Mouse (Mus musculus) kidney, postnatal 10 days (tissue): ENCODE data around the gene Ccdc63.
A peak's percentile ranks its signal among the peaks of the same experiment; 100 is the strongest.
"Not testable (repeated sequence)": the region's sequence is repeated elsewhere in the genome, so short reads cannot be mapped to it uniquely, and the experiment has no call there.

Experiments
- DNase-seq: peaks from one replicate; pipeline ENCODE4 v3.0.0; 2021; ENCODE audit warnings: mixed read lengths

Ccdc63 gene

DNA sequence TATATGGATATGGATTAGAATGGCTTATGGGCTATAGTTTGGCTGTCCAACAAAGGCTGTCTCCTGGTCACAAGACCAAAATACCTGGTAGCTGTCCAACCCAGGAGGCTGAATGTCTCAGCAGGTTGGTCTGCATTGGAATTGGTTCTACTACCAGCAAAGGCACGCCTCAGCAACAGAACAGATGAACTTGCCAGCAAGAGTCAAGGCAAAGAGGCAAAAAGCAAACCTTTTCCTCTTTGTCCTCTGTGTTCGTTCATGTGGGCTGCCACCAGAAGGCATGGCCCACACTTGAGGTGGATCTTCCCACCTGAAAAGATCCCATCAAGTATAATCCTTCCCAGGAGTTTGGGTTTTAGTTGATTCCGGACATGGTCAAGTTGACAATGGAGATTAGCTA is at the start of gene Ccdc63:
TSS of gene Ccdc63 (minus strand) at position 101 of the 400 bp plus-strand sequence.
- DNase-seq = no peak

DNA sequence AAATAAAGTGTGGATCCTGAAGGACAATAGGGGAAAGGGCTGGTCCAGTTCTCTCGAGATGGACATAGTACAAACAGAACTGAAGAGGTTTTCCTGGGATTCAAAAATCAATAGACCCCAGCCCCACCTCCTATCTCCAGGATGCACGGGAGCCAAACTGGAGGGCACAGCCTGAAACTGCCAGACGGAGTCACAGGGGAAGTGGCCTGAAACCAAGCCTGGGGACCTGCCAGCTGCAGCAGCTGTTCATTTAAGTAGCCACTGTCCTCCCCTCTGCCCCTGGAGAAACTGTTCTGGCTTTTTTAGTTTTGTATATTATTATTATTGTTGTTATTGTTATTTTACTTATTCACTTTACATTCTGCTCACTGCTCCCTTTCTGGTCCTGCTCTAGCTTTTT is 48.5 kb upstream of the Ccdc63 start:
- DNase-seq = no peak

DNA sequence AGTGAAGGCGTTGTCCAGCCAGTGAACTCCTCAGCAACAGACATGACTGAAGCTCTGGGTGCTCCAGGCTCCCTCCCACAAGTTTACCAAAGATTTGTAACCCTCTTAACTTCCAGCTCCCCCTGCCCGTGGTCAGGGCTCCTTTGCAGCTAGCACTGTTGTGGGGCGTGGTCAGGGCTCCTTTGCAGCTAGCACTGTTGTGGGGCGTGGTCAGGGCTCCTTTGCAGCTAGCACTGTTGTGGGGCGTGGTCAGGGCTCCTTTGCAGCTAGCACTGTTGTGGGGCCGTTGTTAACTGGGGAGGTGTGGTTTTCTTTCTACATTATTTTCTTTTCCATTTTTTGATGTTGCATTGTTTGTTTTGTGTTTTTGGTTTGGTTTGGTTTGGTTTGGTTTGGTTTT is 44.2 kb upstream of the Ccdc63 start:
- DNase-seq = not testable (repeated sequence)

GRCm38 (mm10) chr5:122184283-122184806 is 43.7 kb upstream of the Ccdc63 start:
- DNase-seq = no peak

GRCm38 (mm10) chr5:122179665-122180064 is 39.0 kb upstream of the Ccdc63 start:
- DNase-seq = no peak

DNA sequence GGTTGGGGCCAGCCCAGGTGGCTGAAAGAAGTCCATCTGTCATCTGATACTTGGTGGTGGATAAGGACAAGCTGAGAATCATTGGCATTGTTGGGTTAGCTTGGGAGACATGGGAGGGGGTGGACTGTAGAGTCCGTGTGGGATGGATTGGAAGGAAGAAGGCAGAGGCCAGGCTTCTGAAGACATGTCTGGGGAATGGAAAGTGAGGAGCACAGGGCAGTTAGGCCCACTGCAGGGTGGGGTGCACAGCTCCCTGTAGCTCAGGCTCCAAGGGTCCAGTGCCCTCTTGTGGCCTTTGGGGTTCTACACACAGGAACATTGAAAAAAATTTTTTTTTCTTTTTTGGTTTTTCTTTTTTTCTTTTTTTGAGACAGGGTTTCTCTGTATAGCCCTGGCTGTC is 35.8 kb upstream of the Ccdc63 start:
- peak; percentile 77 for DNase-seq

DNA sequence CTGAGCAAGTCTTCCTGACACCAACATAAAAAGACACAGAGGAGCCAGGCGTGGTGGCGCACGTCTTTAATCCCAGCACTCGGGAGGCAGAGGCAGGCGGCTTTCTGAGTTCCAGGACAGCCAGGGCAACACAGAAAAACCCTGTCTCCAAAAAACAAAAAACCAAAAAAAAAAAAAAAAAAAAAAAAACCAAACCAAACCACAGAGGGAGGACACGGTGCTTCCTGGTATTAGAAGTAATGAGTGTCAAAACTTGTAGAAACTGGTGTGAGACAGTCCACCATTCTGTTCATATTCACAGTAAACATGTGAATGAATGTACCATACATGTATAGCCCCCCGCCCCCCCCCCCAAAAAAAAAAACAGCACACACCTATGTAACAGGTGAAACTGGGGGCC is 35.3 kb upstream of the Ccdc63 start:
- no peak for DNase-seq

- DNase-seq = no peak
Observed at GRCm38 (mm10) chr5:122175402-122175801, 34.8 kb upstream of the Ccdc63 start.

- DNase-seq = no peak
Observed at GRCm38 (mm10) chr5:122171058-122171457, 30.4 kb upstream of the Ccdc63 start.

- no peak for DNase-seq
Observed at GRCm38 (mm10) chr5:122168344-122169069, 27.9 kb upstream of the Ccdc63 start.

DNA sequence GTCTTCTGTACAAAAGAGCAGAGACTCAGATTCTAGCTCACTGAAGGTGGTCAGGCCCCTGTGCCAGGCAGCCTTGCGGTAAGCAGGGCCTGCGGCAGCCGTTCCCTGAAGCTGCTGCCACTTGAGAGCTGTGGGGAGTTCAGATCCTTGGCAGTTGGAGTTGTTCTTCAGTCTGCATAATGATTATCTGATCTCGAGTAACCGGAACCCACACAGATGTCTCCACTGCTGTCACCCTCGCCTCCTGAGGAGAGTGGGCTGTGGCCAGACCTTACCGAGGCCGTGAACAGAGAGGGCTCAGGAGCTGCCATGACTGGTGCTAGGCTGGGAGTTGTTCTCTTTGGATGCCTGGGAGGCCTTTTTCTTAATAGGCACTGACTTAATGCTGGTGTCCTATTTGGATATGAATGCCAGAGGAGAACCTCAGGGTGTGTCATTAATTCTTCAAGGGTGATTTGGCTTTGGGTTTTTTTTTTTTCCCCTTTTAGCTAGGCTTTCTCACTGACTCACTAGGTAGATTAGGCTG is 26.1 kb upstream of the Ccdc63 start:
- no peak for DNase-seq

DNA sequence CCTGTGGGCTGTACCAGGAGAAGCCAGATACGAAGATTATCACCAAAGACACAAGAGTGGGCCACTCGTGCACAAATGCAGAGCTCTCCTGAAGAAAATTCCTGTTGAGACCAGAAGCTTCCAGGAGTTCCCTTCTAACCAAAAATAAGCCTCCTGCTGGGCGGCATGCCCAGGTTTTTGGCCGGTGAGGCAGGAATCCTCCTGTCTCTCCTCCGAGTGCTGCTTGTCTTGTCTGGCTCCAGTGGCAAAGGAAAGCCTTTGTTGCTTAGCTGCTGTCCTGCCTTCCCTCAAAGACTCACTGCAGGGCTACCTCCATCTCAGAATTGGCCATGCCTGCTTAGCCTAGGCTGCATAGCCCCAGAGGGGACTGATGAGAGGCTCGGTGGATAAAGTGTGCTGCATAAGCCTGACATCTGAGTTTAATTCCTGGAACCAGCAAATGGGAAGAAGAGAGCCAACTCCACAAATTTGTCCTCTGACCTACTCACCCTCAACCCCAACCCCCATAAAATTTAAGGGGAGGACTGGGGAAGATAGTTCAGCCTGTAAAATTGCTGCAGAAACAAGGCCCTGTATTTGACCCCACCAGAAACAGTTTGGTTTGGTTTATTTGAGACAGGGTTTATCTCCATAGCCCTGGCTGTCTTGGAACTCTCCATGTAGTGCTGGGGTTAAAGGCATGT is 24.8 kb upstream of the Ccdc63 start:
- DNase-seq = peak; percentile 59

DNA sequence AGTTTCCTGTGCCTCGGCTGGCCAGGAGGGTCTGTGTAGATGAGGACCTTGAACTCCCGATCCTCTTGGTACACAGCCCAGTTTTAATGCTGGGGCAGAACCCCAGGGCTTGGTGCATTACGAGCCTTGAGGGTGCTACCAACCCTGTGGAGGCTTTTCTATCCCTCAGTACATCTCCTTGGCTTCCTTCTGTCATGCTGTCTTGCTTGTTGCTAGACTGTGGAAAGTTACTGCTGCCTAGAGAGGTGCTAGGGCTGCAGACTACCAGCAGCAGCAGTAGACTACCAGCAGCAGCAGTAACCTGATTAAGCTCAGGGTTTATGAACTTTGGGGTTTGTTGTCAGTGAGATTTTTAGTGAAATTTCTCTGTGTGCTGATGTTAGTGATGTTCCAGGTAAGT is 23.4 kb upstream of the Ccdc63 start:
- DNase-seq = no peak

GRCm38 (mm10) chr5:122163194-122163593 is 22.6 kb upstream of the Ccdc63 start:
- DNase-seq = no peak

DNA sequence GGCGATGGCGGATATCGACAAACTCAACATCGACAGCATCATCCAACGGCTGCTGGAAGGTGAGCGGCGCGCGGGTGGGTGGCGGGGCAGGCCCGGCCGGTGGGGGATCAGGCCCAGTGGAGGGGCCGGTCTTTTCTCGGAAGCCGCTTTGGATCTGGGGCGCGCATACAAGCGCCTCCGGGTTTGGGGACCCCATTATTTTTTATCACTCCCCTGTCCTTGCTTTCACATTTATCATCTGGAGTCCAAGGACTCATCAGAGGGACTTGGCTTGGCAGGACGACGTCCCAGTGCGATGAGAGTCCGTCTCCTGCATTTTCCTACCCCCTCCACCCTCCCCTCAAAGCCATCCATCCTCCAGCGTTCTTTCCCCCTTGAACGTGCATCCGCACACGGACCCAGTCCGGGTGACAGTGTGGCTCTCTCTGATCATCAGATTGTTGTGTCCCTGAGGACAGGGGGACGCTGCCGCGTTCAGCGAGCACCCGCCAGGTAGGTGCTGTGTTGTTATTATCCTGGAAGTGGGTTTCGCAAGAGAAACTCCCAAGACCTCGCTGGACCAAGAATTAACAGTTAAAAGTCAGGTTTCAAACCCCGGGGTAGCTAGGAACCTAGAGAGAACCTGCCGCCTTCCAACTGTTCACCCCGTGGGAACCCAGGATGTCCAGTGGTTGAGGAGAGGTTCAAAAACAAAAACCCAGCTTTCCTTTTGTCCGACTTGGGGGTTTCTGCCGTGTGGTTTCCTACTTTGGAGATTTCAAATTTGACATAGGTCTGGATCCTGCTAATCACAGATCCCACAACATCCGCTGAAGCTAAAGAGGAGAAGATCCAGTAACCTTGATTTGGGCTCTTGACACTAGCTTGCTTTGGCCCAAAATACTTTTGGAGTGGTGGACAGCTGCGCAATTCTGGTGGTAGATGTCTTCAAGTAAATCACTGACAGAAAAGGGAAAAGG is 18.2 kb upstream of the Ccdc63 start:
- DNase-seq = peak; percentile 50

DNA sequence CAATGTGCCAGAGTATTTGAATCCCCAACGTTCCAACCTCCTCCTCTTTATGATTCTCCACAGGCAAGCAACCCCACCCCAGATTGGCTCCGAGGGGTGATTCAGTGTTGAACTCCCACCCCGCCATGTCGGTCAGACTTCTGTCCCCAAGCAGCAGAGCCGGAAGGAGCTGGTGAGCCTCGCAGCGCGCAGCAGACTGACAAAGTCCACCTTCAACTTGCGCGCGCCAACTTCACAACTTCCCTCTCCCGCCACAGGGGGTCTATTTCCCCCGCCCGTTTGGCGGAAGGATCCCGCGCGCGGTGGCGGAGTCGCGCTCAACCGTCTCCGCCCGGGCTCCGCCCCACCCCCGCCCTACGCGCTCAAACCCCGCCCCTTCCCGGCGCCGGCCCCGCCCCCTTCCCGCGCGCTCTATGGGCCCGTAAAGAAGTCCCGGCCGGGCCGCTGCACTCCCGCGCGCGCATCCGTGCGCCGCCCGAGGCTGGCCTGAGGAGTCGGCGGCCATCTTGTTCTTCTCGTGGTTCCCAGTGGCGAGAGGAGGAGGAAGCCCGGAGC is 17.3 kb upstream of the Ccdc63 start, which contains the start of gene Ppp1cc:
TSS of gene Ppp1cc (plus strand) at position 452 of the 555 bp plus-strand sequence.
- peak; percentile 97 for DNase-seq

- DNase-seq = no peak
Observed at GRCm38 (mm10) chr5:122156486-122156885, 15.9 kb upstream of the Ccdc63 start.

DNA sequence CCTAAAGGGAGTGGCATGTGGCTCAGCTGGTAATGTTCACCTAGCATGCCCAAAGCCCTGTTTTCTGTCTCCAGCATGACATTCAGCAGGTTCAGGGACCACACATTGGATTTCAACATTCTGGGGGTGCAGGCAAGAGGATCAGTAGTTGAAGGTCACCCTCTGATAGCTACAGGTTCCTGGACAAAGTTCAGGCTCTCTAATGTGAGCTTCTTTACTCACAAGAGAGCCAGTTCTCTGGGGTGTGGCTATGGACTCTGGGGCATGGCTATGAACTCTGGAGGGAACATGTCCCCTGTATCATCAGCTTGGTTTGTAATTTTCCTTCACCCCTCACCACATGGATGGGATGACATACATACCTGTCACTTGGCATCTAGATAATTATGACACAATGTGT is 15.0 kb upstream of the Ccdc63 start:
- no peak for DNase-seq

DNA sequence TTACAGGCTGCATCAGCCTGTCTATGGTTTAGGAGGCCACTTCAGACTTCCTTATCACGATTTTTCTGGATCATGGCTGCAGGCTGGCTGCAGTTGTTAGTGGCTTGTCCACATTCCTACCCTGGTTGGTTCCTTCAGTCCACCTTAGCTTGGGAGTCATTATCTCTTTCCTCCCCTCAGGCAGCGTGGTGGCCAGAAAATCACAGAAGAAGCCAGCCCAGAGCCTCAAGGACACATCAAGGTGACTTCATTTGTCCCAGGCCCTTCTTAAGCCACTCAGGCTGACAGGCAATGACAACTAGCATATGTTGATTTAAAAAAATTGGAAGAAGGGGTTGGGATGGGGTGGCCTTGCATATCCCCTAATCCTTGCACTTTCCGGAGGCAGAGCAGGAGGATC is 14.2 kb upstream of the Ccdc63 start:
- DNase-seq = no peak

GRCm38 (mm10) chr5:122154006-122154405 is 13.4 kb upstream of the Ccdc63 start:
- peak; percentile 52 for DNase-seq

DNA sequence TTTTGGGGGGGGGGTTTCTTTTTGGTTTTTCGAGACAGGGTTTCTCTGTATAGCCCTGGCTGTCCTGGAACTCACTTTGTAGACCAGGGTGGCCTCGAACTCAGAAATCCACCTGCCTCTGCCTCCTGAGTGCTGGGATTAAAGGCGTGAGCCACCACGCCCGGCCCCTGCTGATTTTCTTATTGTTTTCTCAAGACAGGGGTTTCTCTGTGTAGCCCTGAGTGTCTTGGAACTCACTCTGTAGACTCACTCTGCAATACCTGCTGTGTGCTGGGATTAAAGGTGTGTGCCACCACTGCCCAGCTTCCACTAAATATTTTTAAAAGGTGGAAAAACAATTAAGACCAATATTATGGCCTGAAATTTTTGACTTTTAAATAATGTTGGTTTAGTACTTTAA is 11.9 kb upstream of the Ccdc63 start:
- not testable (repeated sequence) for DNase-seq

GRCm38 (mm10) chr5:122149259-122149658 is 8.6 kb upstream of the Ccdc63 start:
- DNase-seq = no peak
